Mouse (Mus musculus) left cerebral cortex, adult 8-10 months (tissue): Measurements from ENCODE around the gene Kmt5b. TPM values are rescaled to one million over a fixed set of nuclear protein-coding genes. Genes with fewer than 3 reads are reported as not detected.

Experiments used
- DNase-seq, 2 experiments: peaks; one replicate each; pipeline ENCODE4 v3.0.0; 2022; ENCODE audit warnings: low spot score in 2 of 2
- total RNA-seq, 4 experiments: library from RNA; stranded (reverse); gene quantifications; 2 replicates each; pipeline ENCODE4 v1.2.4; 2022

Gene Kmt5b
- total RNA-seq, 4 experiments from 2014 or later = 46.2 to 53.0 (median 50.5) TPM

- peak; percentile 76 to 86 for DNase-seq
These were observed 818 bp downstream of the Kmt5b start for GRCm38 (mm10) chr19:3767781-3768696.

GRCm38 (mm10) chr19:3768697-3769383, 1.6 kb downstream of the Kmt5b start:
- DNase-seq = peak in 1 of 2 experiments; percentile 83

DNA sequence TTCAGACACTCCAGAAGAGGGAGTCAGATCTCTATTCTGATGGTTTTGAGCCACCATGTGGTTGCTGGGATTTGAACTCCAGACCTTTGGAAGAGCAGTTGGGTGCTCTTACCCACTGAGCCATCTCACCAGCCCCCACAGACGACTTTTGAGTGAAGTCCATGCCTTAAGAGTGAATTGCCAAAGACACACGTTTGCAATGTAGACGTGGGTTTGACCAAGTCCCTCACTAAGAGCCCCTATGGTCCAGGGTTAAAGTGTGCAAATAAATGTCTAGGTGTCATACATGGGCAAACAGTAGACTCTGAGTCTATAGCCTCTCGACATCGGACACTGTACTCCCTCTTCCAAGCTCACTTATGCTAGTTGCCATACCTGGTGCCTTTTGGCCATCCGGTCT, 2.3 kb downstream of the Kmt5b start:
- no peak for DNase-seq

DNA sequence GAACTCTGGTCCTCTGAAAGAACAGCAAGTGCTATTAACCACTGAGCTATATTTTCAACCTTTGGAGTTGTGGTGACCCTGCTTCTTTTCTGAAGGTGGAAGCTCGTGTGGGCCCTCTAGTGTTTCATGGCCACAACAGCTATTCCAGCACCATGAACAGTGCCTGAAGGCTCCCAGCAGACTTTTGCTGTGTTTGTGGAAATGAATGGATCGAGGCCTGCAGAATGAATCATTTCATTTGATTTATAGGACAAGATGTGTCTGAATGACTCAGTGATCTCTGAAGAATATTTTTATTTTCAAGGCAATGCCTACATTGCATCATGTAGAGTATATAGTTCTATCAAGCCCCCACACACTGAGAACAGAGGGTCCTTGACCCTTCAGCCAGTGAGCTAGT, 6.9 kb downstream of the Kmt5b start:
- no peak for DNase-seq

- no peak for DNase-seq
These were observed 11.5 kb downstream of the Kmt5b start for GRCm38 (mm10) chr19:3778713-3779112.

GRCm38 (mm10) chr19:3790077-3790476, 22.9 kb downstream of the Kmt5b start:
- DNase-seq = no peak

- no peak for DNase-seq
These were observed 38.3 kb downstream of the Kmt5b start for GRCm38 (mm10) chr19:3805526-3805925.

- DNase-seq = no peak
These were observed 43.5 kb downstream of the Kmt5b start for GRCm38 (mm10) chr19:3810536-3811233.

DNA sequence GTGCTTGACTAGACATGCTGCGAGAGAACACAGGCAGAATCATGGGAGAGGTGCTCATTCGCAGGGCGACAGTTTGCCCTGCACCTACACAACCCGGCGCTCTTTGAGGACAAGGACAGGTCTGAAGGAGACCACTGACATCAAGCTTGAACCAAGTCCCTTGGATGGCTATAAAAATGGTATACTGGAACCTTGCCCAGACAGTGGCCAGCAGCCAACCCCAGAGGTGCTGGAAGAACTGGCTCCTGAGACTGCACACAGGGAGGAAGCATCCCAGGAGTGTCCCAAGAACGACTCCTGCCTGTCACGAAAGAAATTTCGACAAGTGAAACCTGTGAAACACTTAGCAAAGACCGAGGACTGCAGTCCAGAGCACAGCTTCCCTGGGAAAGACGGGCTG, 47.2 kb downstream of the Kmt5b start:
- DNase-seq = no peak

GRCm38 (mm10) chr19:3815824-3816223, 48.6 kb downstream of the Kmt5b start:
- no peak for DNase-seq

GRCm38 (mm10) chr19:3819080-3819479, 51.9 kb downstream of the Kmt5b start:
- no peak for DNase-seq

- no peak for DNase-seq
These were observed 52.8 kb downstream of the Kmt5b start for GRCm38 (mm10) chr19:3819899-3820444.

DNA sequence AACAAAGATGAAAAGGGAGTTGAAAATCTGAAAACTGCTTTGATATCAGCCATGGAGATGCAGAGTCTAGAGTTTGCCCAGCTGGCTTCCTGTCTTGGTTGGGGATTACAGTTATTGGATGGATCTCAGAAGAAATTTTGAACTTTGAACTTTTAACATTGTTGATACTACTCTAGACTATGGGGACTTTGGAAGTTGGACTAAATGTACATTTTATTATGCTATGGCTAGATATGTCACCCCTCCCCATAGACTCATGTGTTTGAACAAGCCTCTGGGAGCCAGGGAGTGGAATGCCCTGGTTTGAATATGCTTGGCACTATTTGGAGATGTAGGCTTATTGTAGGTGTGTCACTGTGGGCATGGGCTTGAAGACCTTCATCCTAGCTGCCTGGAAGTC, 57.8 kb downstream of the Kmt5b start:
- DNase-seq = no peak

GRCm38 (mm10) chr19:3829863-3830262, 62.6 kb downstream of the Kmt5b start:
- DNase-seq = no peak

- no peak for DNase-seq
These were observed 64.5 kb downstream of the Kmt5b start for GRCm38 (mm10) chr19:3831716-3832115.

GRCm38 (mm10) chr19:3832851-3833353, 65.7 kb downstream of the Kmt5b start:
- no peak for DNase-seq

DNA sequence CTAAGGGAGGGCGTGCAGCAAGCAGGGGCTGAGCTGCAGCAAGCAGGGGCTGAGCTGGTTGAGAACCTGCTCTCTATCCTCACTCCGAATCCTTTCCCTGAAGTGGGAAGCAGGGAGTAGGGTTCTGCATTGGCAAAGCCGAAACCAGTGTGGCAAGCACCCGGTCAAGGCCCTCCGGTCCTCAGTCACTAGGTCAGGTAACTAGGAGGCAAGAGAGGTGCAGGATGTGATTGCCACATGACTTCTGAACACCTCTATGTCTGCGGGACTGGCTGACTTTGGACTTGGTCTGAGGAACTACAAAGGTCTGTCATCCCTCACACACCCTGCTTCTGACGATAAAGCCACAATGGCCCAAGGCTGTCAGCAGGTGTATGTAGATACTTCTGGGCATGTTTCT, 67.1 kb downstream of the Kmt5b start:
- DNase-seq = no peak

DNA sequence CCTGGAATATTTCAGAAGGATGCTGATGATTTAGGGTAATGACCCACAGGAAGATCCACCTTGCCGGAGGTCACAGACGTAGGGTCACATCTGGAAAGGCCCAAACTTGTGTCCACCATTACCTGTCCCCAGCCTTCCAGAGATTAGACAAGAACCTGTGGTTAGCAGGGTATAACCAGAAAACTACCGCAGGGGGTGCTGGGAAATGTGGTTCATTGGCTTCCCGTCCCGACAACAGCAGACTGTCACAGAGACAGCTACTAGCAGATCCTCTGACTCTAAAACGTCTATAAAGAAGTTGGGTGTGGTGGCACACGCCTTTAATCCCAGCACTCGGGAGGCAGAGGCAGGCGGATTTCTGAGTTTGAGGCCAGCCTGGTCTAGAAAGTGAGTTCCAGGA, 69.6 kb downstream of the Kmt5b start:
- no peak for DNase-seq

DNA sequence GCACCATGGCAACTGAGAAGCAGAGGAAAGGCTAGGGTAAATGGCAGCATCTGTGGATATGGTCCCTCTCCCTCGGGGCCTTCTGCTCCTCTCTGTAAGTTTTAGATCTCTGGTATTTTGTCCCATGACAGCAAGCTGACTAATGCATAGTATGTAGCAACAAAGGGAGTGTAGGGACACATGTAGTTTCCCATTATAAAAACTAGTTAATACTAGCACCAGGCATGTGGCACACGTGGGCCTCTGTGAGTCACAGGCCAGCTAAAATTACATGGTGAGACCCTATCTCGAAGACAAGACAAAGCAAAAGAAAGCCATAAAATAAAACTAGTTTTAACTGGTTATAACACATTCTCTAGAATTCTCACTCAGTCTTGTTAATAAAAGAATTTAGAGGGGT, 71.7 kb downstream of the Kmt5b start:
- no peak for DNase-seq

GRCm38 (mm10) chr19:3839686-3840085, 72.5 kb downstream of the Kmt5b start:
- no peak for DNase-seq

- no peak for DNase-seq
These were observed 73.0 kb downstream of the Kmt5b start for GRCm38 (mm10) chr19:3840214-3840651.
